Mouse (Mus musculus): ENCODE data around the gene Frmd5. TPM values are rescaled to one million over a fixed set of nuclear protein-coding genes. Genes with fewer than 3 reads are reported as not detected.
"Not testable (repeated sequence)": the region's sequence is repeated elsewhere in the genome, so short reads cannot be mapped to it uniquely, and the experiment has no call there.

Gene Frmd5
- polyA plus RNA-seq, 1 experiment from 2014 or later, result 40.8 TPM

DNA sequence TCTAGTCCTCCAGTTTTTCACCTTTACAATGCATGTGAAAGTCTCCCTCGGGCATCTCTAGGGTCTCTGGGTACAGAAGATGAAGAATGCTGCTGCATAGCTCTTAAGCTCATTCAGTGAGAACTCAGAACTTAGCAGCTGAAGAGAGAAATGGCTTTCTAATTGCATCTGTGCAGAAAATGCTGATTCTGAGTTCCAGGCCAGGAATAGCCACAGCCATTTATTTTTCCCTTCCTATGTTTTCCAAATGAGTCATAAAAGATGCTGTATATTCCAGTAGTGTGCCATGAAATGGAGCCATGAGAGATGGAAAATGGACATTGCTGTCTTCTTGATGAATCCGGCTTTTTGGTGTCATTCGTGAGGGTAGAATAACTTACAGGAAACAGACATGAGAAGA lies 21.5 kb upstream of the Frmd5 start:
- Histone ChIP-seq H3K9ac (ENCODE audit: low read length) (no peak overlapping the region), H3K4me2 (ENCODE audit: low read length) (no peak overlapping the region), H3K36me3 (ENCODE audit: control insufficient read depth, insufficient read depth, low read length) (no peaks in the 10 kb centered on the region), H3K4me3 (ENCODE audit: control insufficient read depth in 1 of 2, insufficient read depth in 1 of 2, low read depth in 1 of 2, low read length in 2 of 2) (no peak overlapping the region), H3K4me1 (ENCODE audit: control insufficient read depth in 2 of 2, insufficient read depth in 2 of 2, low read length in 2 of 2) (peaks cover 0 to 3% of the 10 kb centered on the region in 2 experiments; a peak in 2 of 4 replicates), H3K27me3 (ENCODE audit: control insufficient read depth, insufficient read depth, low read length) (no peaks in the 10 kb centered on the region), H3K27ac (replicated peaks in 1 of 2; ENCODE audit: control insufficient read depth in 1 of 2, insufficient read depth in 1 of 2, low read depth in 2 of 2, low read length in 2 of 2) (no peak overlapping the region), H3K9me3 (ENCODE audit: control insufficient read depth, low read length) (no peaks in the 10 kb centered on the region)
- no peak for ATAC-seq (ENCODE audit: insufficient number of reproducible peaks, insufficient read depth, low FRiP score, low read depth)
- WGBS, result 79% methylated on average over 3 of the region's 3 CpGs

DNA sequence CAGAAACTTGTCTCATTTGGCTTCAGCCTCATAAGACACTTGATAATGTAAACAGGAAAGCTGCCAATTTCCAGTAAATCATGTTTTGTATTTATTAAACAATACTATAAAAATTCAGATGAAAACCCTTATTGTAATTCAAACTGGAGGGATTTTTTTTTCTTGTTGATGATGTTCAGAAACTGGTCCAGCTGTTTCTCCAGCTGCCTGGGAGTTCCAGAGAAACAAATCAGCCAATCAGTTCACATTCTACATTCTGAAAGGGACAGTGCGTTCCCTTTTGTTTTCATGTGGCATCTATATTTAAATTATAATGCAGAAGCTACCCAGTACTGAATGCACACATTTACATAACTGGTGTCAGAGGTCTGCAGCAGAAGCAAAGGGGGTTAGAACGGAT lies 19.3 kb upstream of the Frmd5 start:
- Histone ChIP-seq H3K4me1 (ENCODE audit: control insufficient read depth in 2 of 2, insufficient read depth in 2 of 2, low read length in 2 of 2) (peaks cover 0 to 3% of the 10 kb centered on the region in 2 experiments; a peak in 2 of 4 replicates), H3K4me2 (ENCODE audit: low read length) (no peak overlapping the region), H3K9ac (ENCODE audit: low read length) (no peak overlapping the region), H3K27me3 (ENCODE audit: control insufficient read depth, insufficient read depth, low read length) (no peaks in the 10 kb centered on the region), H3K4me3 (ENCODE audit: control insufficient read depth in 1 of 2, insufficient read depth in 1 of 2, low read depth in 1 of 2, low read length in 2 of 2) (no peak overlapping the region), H3K27ac (replicated peaks in 1 of 2; ENCODE audit: control insufficient read depth in 1 of 2, insufficient read depth in 1 of 2, low read depth in 2 of 2, low read length in 2 of 2) (no peak overlapping the region), H3K9me3 (ENCODE audit: control insufficient read depth, low read length) (0 out of 2 replicates have a peak, but pooled peaks cover 3% of the 10 kb centered on the region), H3K36me3 (ENCODE audit: control insufficient read depth, insufficient read depth, low read length) (no peaks in the 10 kb centered on the region)
- WGBS, result 64% methylated on average over 2 of the region's 2 CpGs
- ATAC-seq (ENCODE audit: insufficient number of reproducible peaks, insufficient read depth, low FRiP score, low read depth), result no peak

DNA sequence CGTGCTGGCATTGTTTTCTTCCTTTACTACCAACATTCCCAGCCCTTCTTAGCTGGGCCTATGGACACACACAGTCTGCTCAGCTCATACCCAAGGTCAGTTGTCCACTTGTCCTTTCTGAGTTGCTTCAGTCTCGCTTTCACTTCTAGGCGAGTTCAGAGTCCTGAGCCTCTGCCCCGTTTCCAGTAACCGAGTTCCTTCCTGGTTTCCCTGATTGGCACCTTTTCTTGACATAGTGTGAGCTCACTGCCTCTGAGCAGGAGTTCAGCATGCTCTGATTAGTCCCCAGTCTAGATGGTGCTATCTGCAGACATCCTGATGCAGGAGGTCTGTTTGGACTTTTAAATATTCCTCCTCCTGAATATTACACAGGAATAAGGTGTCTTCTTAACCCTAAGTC lies 17.8 kb upstream of the Frmd5 start:
- H3K4me2 ChIP-seq (ENCODE audit: low read length), result no peak overlapping the region
- 49% methylated on average over 5 of the region's 5 CpGs for WGBS
- H3K27me3 ChIP-seq (ENCODE audit: control insufficient read depth, insufficient read depth, low read length), result no peaks in the 10 kb centered on the region
- no peak overlapping the region for H3K9ac ChIP-seq (ENCODE audit: low read length)
- no peaks in the 10 kb centered on the region for H3K36me3 ChIP-seq (ENCODE audit: control insufficient read depth, insufficient read depth, low read length)
- no peak overlapping the region for H3K4me3 ChIP-seq (ENCODE audit: control insufficient read depth in 1 of 2, insufficient read depth in 1 of 2, low read depth in 1 of 2, low read length in 2 of 2)
- H3K4me1 ChIP-seq (ENCODE audit: control insufficient read depth in 2 of 2, insufficient read depth in 2 of 2, low read length in 2 of 2), result peaks cover 0 to 3% of the 10 kb centered on the region in 2 experiments; a peak in 2 of 4 replicates
- no peak overlapping the region for H3K27ac ChIP-seq (replicated peaks in 1 of 2; ENCODE audit: control insufficient read depth in 1 of 2, insufficient read depth in 1 of 2, low read depth in 2 of 2, low read length in 2 of 2)
- H3K9me3 ChIP-seq (ENCODE audit: control insufficient read depth, low read length), result 0 out of 2 replicates have a peak, but pooled peaks cover 3% of the 10 kb centered on the region
- no peak for ATAC-seq (ENCODE audit: insufficient number of reproducible peaks, insufficient read depth, low FRiP score, low read depth)

DNA sequence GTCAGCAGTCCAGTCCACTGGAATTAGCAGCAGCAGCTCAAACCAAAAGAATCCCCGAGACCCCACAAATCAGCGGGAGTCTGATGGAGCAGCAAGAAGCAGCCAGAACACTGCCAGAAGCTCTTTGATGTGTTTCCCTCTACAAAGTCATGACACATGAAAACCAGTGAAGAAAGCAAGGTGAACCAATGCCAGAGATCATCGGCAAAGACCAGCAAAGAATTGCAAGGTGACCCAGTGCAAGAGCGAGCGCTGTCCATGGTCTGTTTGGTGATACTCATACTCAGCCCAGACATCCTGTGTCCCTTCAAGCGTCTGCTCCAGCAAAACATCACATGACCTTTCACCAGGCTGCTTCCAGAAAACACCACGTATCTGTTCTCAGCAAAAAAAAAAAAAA lies 14.9 kb upstream of the Frmd5 start:
- 79% methylated on average over 7 of the region's 7 CpGs for WGBS
- Histone ChIP-seq H3K36me3 (ENCODE audit: control insufficient read depth, insufficient read depth, low read length) (no peaks in the 10 kb centered on the region), H3K27ac (replicated peaks in 1 of 2; ENCODE audit: control insufficient read depth in 1 of 2, insufficient read depth in 1 of 2, low read depth in 2 of 2, low read length in 2 of 2) (no peak overlapping the region), H3K4me2 (ENCODE audit: low read length) (no peak overlapping the region), H3K4me1 (ENCODE audit: control insufficient read depth in 2 of 2, insufficient read depth in 2 of 2, low read length in 2 of 2) (peaks cover 0 to 3% of the 10 kb centered on the region in 2 experiments; a peak in 2 of 4 replicates), H3K27me3 (ENCODE audit: control insufficient read depth, insufficient read depth, low read length) (no peaks in the 10 kb centered on the region), H3K4me3 (ENCODE audit: control insufficient read depth in 1 of 2, insufficient read depth in 1 of 2, low read depth in 1 of 2, low read length in 2 of 2) (no peak overlapping the region), H3K9me3 (ENCODE audit: control insufficient read depth, low read length) (0 out of 2 replicates have a peak, but pooled peaks cover 3% of the 10 kb centered on the region), H3K9ac (ENCODE audit: low read length) (no peak overlapping the region)
- ATAC-seq (ENCODE audit: insufficient number of reproducible peaks, insufficient read depth, low FRiP score, low read depth), result no peak

DNA sequence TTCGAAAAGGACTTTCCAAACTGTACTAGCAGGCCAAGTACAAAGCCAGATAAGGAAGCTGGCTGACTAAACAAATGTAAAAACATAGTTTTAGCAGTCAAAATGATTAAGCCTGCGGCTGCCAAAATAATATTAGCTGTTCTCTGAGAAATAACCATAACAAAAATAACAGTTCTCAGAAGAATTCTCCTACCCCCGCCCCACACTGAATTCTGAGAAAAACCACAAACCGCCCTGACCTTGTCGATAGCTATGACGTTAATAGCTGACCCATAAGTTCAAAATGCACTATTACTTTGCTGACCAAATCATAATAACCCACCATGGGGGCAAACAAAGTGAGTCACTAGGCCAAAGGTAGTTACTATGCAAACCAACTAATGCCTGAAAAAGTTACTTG lies 4.0 kb upstream of the Frmd5 start:
- H3K27me3 ChIP-seq (ENCODE audit: control insufficient read depth, insufficient read depth, low read length), result peaks cover 24% of the 10 kb centered on the region
- H3K9ac ChIP-seq (ENCODE audit: low read length); H3K4me2 ChIP-seq (ENCODE audit: low read length); H3K4me1 ChIP-seq (ENCODE audit: control insufficient read depth in 2 of 2, insufficient read depth in 2 of 2, low read length in 2 of 2); H3K36me3 ChIP-seq (ENCODE audit: control insufficient read depth, insufficient read depth, low read length); H3K4me3 ChIP-seq (ENCODE audit: control insufficient read depth in 1 of 2, insufficient read depth in 1 of 2, low read depth in 1 of 2, low read length in 2 of 2); ATAC-seq (ENCODE audit: insufficient number of reproducible peaks, insufficient read depth, low FRiP score, low read depth); H3K27ac ChIP-seq (replicated peaks in 1 of 2; ENCODE audit: control insufficient read depth in 1 of 2, insufficient read depth in 1 of 2, low read depth in 2 of 2, low read length in 2 of 2); H3K9me3 ChIP-seq (ENCODE audit: control insufficient read depth, low read length): not testable (repeated sequence)
- 85% methylated on average over 6 of the region's 6 CpGs for WGBS

DNA sequence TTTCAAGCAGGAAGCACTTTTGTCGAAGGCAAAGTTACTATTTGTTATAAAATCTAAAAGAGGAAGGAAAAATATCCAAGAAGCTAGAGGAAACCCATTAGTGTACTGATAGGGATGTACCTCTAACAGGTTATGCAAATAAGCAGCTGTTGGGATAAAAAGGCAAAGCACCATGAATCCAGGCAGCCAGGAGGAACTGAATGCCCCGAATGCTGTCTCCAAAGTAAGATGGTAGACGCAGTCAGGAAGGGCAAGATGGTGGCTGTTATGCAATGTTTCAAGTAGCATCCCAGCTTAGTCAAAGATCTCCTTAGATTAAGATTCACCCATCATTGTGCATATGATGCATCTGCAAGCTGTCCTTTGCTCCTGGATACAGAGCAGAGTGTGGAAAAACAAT lies 2.2 kb upstream of the Frmd5 start:
- no peak overlapping the region for H3K4me2 ChIP-seq (ENCODE audit: low read length)
- H3K27me3 ChIP-seq (ENCODE audit: control insufficient read depth, insufficient read depth, low read length), result peaks cover 35% of the 10 kb centered on the region
- 69% methylated on average over 3 of the region's 3 CpGs for WGBS
- H3K9me3 ChIP-seq (ENCODE audit: control insufficient read depth, low read length), result no peaks in the 10 kb centered on the region
- H3K4me3 ChIP-seq (ENCODE audit: control insufficient read depth in 1 of 2, insufficient read depth in 1 of 2, low read depth in 1 of 2, low read length in 2 of 2), result no peak overlapping the region
- peaks cover 0 to 4% of the 10 kb centered on the region in 2 experiments; a peak in 2 of 4 replicates for H3K4me1 ChIP-seq (ENCODE audit: control insufficient read depth in 2 of 2, insufficient read depth in 2 of 2, low read length in 2 of 2)
- no peaks in the 10 kb centered on the region for H3K36me3 ChIP-seq (ENCODE audit: control insufficient read depth, insufficient read depth, low read length)
- no peak overlapping the region for H3K27ac ChIP-seq (replicated peaks in 1 of 2; ENCODE audit: control insufficient read depth in 1 of 2, insufficient read depth in 1 of 2, low read depth in 2 of 2, low read length in 2 of 2)
- no peak for ATAC-seq (ENCODE audit: insufficient number of reproducible peaks, insufficient read depth, low FRiP score, low read depth)
- H3K9ac ChIP-seq (ENCODE audit: low read length), result no peak overlapping the region

DNA sequence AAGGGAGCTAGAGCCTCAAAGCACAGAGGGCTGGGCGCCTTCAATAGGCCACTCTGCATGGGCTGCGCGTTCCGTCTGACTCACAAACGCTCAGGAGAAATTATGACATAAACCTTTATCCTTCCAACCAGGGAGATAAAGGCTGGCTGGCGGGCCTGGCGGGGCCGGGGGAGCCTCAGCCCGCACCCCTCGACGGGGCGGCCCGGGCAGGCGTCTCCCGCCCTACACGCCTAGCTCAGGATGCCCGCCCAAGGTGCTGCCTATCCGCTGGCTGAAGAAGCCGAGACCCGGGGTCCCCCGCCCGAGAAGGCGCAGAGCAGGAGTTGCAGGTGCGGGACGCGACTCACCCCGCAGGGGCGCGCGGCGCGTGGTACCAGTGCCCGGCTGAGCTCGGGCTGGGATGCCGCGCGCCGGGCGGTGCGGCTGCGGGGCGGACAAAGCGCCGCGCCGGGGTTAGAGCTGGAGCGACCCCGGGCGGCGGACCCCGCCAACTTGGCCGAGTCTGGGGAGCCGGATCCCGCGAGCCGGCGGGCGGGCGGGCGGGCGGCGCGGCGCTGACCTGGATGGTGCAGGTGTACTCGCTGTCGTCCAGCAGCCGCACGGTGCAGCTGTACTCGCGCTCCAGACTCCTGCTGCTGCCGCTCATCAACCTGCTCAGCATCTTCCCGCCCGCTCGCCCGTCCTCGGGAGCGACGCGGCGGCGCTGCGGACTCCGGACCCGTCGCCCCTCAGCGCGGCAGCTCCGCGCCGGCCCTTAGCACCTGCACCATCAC lies 530 bp downstream of the Frmd5 start:
- Histone ChIP-seq H3K36me3 (ENCODE audit: control insufficient read depth, insufficient read depth, low read length) (no peaks in the 10 kb centered on the region), H3K27me3 (ENCODE audit: control insufficient read depth, insufficient read depth, low read length) (peaks cover 40% of the 10 kb centered on the region), H3K9me3 (ENCODE audit: control insufficient read depth, low read length) (no peaks in the 10 kb centered on the region), H3K4me1 (ENCODE audit: control insufficient read depth in 2 of 2, insufficient read depth in 2 of 2, low read length in 2 of 2) (peaks cover 0 to 4% of the 10 kb centered on the region in 2 experiments; a peak in 2 of 4 replicates), H3K4me2 (ENCODE audit: low read length) (peak overlapping the region; percentile 94), H3K4me3 (ENCODE audit: control insufficient read depth in 1 of 2, insufficient read depth in 1 of 2, low read depth in 1 of 2, low read length in 2 of 2) (peak overlapping the region; percentile 62 to 81), H3K9ac (ENCODE audit: low read length) (peak overlapping the region; percentile 56), H3K27ac (replicated peaks in 1 of 2; ENCODE audit: control insufficient read depth in 1 of 2, insufficient read depth in 1 of 2, low read depth in 2 of 2, low read length in 2 of 2) (no peak overlapping the region)
- 1% methylated on average over 67 of the region's 90 CpGs for WGBS
- peak; percentile 57 for ATAC-seq (ENCODE audit: insufficient number of reproducible peaks, insufficient read depth, low FRiP score, low read depth)

All from heart, embryonic 14.5 days (tissue).